Mouse (Mus musculus) forebrain, postnatal 0 days (tissue): Measurements from ENCODE around the gene Cnot11. TPM values are rescaled to one million over a fixed set of nuclear protein-coding genes. Genes with fewer than 3 reads are reported as not detected.
A peak's percentile ranks its signal among the peaks of the same experiment; 100 is the strongest.

Experiments used
- ATAC-seq: fragments of 200-750 bp; cut with Nextera tagmentation; 2 replicates; pipeline ENCODE4 v1.8.0; 2017; ENCODE audit warnings: mild to moderate bottlenecking, moderate library complexity
- DNase-seq: peaks from one replicate; pipeline ENCODE4 v3.0.0-alpha.2; 2015
- H3K27ac ChIP-seq: fragments of 300-500 bp; sonication (generic); 2 replicates; pipeline ENCODE4 v1.5.1; 2014; ENCODE audit warnings: low read depth, mild to moderate bottlenecking, antibody characterized with exemption, low read length, moderate library complexity, mixed read lengths
- H3K27me3 ChIP-seq: fragments of 300-500 bp; sonication (generic); 2 replicates; pipeline ENCODE4 v1.6.1; 2014; ENCODE audit warnings: mild to moderate bottlenecking, low read length, mixed read lengths; ENCODE audit not compliant: insufficient read depth
- H3K36me3 ChIP-seq: fragments of 300-500 bp; sonication (generic); 2 replicates; pipeline ENCODE4 v1.6.1; 2014; ENCODE audit warnings: mild to moderate bottlenecking, moderate library complexity; ENCODE audit not compliant: insufficient read depth
- H3K4me1 ChIP-seq: fragments of 300-500 bp; sonication (generic); 2 replicates; pipeline ENCODE4 v1.6.1; 2014; ENCODE audit warnings: antibody characterized with exemption; ENCODE audit not compliant: insufficient read depth
- H3K4me2 ChIP-seq: fragments of 300-500 bp; sonication (generic); 2 replicates; pipeline ENCODE4 v1.6.1; 2014; ENCODE audit warnings: low read depth, mild to moderate bottlenecking, moderate library complexity
- H3K4me3 ChIP-seq: fragments of 300-500 bp; sonication (generic); 2 replicates; pipeline ENCODE4 v1.5.1; 2014; ENCODE audit warnings: low read depth, low read length, mixed read lengths
- H3K9ac ChIP-seq: fragments of 300-500 bp; sonication (generic); 2 replicates; pipeline ENCODE4 v1.6.1; 2014; ENCODE audit warnings: mild to moderate bottlenecking
- H3K9me3 ChIP-seq: fragments of 300-500 bp; sonication (generic); 2 replicates; pipeline ENCODE4 v1.6.1; 2016; ENCODE audit warnings: low read length
- CTCF ChIP-seq: sonication (generic); IDR thresholded peaks from 2 replicates; pipeline ENCODE4 v1.5.1; 2016; ENCODE audit warnings: antibody characterized with exemption, control low read depth, low read depth
- WGBS: fragments of 180-500 bp; shearing (Covaris S2); extraction: QIAGEN DNeasy Blood & Tissue Kit; methylation state at CpG from one replicate; pipeline ENCODE4 v1.1.7; 2014; 5-methylcytosine and 5-hydroxymethylcytosine counted together
- polyA plus RNA-seq: library from polyadenylated mRNA; unstranded; fragments of >200 nt; fragmentation: Nextera tagmentation; extraction: Ambion mirVana; gene quantifications from 2 replicates; pipeline ENCODE4 v1.2.1, GENCODE M21; 2015
- total RNA-seq: library from RNA; depleted of rRNA; stranded (reverse); fragments of >200 nt; gene quantifications from 2 replicates; pipeline ENCODE4 v1.2.3, GENCODE M21; 2014; rRNA removed

The Cnot11 gene
- 27.9 and 38.8 TPM in 2 replicates for total RNA-seq
- 11.1 and 11.2 TPM in 2 replicates for polyA plus RNA-seq

DNA sequence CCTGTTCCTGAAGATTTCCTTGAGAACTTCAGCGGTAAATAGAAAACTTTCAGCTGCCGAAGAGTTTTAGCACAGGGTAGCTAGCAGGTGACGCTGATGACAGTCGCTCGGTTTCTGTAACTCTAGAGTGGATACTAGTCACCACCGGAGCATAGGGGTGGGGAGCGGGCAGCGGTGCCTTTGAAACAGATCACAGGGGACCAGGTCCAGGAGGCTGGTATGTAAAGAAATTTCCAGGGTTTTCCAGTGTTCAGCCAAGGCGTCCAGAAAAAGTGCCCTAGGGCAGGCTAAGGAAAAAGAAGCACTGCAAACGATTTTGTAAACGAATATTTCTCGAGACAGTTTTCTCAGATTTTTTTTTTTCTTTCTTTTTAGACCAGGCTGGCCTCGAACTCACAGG lies at the start of gene Cnot11:
Gene Cnot11 (plus strand): TSS at position 162 of the 400 bp plus-strand sequence.
- ATAC-seq, result no peak
- WGBS, result 34% methylated on average over 13 of the region's 13 CpGs
- Histone ChIP-seq H3K27me3 (no peaks in the 10 kb centered on the region), H3K27ac (peak within 1 kb of the TSS; percentile 93), H3K4me2 (peak within 1 kb of the TSS; percentile 90), H3K9me3 (no peaks in the 10 kb centered on the region), H3K36me3 (peaks cover 18% of the 10 kb centered on the region), H3K4me3 (peak within 1 kb of the TSS; percentile 92), H3K9ac (peak within 1 kb of the TSS; percentile 95), H3K4me1 (0 out of 2 replicates have a peak, but pooled peaks cover 3% of the 10 kb centered on the region)
- DNase-seq, result no peak
- no peak for TF ChIP-seq CTCF

DNA sequence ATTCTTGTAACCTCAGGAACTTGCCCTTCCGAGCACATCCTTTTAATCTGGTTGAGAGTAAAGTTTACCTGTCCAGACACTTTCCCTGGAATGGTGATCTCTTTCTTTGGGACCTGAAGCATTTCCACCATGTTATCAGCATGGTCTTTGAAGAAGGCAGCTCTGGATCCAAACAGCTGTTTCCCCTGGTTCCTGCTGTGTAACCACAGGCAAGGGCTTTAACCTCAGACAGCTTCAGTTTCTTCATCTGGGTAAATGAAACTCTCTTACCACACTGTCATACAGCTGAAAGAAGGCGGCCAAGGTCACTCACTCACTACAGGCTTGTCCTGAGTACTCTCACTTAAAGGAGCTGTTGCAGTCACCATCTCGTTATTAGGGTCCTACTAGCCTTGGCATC lies 47.4 kb upstream of the Cnot11 start:
- Histone ChIP-seq H3K27ac (no peak overlapping the region), H3K9ac (no peak overlapping the region), H3K4me1 (no peaks in the 10 kb centered on the region), H3K4me3 (no peak overlapping the region), H3K27me3 (no peaks in the 10 kb centered on the region), H3K36me3 (no peaks in the 10 kb centered on the region), H3K9me3 (no peaks in the 10 kb centered on the region), H3K4me2 (no peak overlapping the region)
- no peak for ATAC-seq
- WGBS, result 59% methylated on average over 3 of the region's 3 CpGs
- TF ChIP-seq CTCF, result no peak
- no peak for DNase-seq

DNA sequence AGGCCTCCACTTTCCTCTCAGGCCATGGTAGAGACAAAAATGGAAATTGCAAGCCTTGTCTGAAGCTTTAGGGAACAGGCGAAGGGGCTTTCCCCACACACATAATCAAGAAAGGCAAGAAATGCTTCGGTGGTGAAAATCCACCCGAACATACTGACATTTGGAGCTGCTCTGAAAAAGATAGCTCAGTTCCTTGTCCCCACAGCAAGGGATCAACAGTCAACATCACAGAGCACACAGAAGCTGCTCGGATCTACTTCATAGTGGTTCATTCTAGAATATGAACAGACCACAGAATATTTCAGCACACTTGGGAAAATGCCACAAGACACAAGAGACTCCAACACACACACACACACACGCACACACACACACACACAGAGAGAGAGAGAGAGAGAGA lies 41.6 kb upstream of the Cnot11 start:
- no peak for TF ChIP-seq CTCF
- Histone ChIP-seq H3K27ac (no peak overlapping the region), H3K36me3 (no peaks in the 10 kb centered on the region), H3K4me2 (no peak overlapping the region), H3K9ac (no peak overlapping the region), H3K27me3 (no peaks in the 10 kb centered on the region), H3K9me3 (no peaks in the 10 kb centered on the region), H3K4me1 (no peaks in the 10 kb centered on the region), H3K4me3 (no peak overlapping the region)
- no peak for ATAC-seq
- no peak for DNase-seq
- WGBS, result 92% methylated on average over 5 of the region's 5 CpGs

DNA sequence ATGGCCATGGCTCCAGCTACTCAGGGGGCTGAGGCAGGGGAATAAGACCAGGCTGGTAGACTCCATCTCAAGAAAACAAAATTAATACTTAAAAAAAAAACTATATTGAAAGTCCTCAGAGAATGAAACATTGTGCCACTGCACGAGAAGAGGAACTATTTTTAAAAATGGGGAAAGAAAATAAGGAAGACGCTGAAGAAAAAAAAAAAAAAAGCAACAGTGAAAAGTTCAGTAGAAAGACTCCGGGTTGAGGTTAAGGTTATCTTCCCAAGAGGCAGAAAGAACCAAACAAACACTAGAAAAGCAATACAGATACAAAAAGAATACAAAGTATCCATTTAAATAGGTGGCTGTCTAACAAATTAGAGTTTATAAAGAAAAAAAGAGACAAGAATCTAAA lies 41.1 kb upstream of the Cnot11 start:
- no peak for TF ChIP-seq CTCF
- Histone ChIP-seq H3K4me3 (no peak overlapping the region), H3K4me2 (no peak overlapping the region), H3K36me3 (no peaks in the 10 kb centered on the region), H3K9me3 (no peaks in the 10 kb centered on the region), H3K27ac (no peak overlapping the region), H3K27me3 (no peaks in the 10 kb centered on the region), H3K4me1 (no peaks in the 10 kb centered on the region), H3K9ac (no peak overlapping the region)
- ATAC-seq, result no peak
- DNase-seq, result no peak
- WGBS, result 67% methylated on average over 3 of the region's 3 CpGs

DNA sequence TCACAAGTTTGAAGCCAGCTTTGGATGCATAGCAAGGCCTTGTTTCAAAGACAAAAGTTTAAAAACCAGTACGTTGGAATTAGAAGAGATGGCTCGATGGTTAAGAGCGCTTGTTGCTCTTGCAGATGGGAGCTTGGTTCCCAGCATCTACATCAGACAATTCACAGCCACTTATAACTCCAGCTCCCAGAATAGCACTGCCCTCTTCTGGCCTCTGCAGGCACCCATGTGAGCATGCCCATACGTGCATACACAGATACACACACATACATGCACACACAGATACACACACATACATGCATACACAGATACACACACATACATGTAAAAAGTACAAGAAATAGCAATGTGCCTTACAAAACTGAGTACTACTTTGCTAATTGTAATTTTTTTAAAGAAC lies 37.8 kb upstream of the Cnot11 start:
- Histone ChIP-seq H3K9me3 (no peaks in the 10 kb centered on the region), H3K4me2 (no peak overlapping the region), H3K9ac (no peak overlapping the region), H3K4me3 (no peak overlapping the region), H3K27me3 (no peaks in the 10 kb centered on the region), H3K4me1 (no peaks in the 10 kb centered on the region), H3K36me3 (no peaks in the 10 kb centered on the region), H3K27ac (no peak overlapping the region)
- DNase-seq, result no peak
- ATAC-seq, result no peak
- 94% methylated on average over 4 of the region's 4 CpGs for WGBS
- TF ChIP-seq CTCF, result no peak

DNA sequence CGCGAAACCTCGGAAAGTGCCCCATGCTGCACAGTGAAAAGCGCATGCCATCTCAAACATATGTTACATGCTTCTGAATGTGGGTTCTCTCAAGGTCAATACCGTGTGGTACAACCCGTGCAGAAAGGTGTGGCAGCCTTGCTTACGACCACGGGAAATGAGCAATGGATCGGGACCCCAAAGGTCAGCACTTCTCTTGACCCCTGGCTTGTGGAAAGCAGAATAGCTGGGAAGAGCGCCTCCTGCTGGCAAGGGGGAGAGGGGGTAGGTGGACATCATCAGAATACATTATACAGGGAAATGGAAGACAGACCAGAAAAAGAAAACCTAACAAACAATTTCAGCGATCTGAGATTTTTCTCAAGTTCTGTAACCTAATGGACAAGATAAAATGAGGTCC lies 37.0 kb upstream of the Cnot11 start:
- no peak for DNase-seq
- Histone ChIP-seq H3K36me3 (no peaks in the 10 kb centered on the region), H3K9ac (no peak overlapping the region), H3K4me2 (no peak overlapping the region), H3K27me3 (no peaks in the 10 kb centered on the region), H3K27ac (no peak overlapping the region), H3K4me3 (no peak overlapping the region), H3K9me3 (no peaks in the 10 kb centered on the region), H3K4me1 (no peaks in the 10 kb centered on the region)
- no peak for ATAC-seq
- WGBS, result 90% methylated on average over 11 of the region's 11 CpGs
- TF ChIP-seq CTCF, result no peak

DNA sequence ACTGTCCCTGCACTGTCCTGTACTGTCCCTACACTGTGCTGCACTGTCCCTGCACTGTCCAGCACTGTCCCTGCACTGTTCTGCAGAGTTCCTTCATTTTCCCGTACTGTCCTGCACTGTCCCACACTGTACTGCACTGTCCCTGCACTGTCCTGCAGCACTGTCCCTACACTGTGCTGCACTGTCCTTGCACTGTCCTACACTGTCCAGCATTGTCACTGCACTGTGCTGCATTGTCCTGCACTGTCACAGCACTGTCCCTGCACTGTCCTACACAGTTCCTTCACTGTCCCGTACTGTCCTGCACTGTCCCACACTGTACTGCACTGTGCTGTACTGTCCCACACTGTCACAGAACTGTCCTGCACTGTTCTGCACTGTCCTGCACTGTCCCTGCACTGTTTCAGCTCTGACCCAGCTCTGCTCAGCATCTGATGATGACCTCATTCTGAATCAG lies 35.3 kb upstream of the Cnot11 start:
- no peaks in the 10 kb centered on the region for H3K9me3 ChIP-seq
- H3K9ac ChIP-seq, result no peak overlapping the region
- no peaks in the 10 kb centered on the region for H3K27me3 ChIP-seq
- no peaks in the 10 kb centered on the region for H3K4me1 ChIP-seq
- TF ChIP-seq CTCF, result no peak
- no peak overlapping the region for H3K4me3 ChIP-seq
- no peaks in the 10 kb centered on the region for H3K36me3 ChIP-seq
- H3K4me2 ChIP-seq, result no peak overlapping the region
- 85% methylated on average over 2 of the region's 2 CpGs for WGBS
- peak; percentile 43; the same call in 1 of the 2 replicates for ATAC-seq
- no peak overlapping the region for H3K27ac ChIP-seq
- no peak for DNase-seq
